Mouse (Mus musculus) urinary bladder, adult 18-20 months (tissue): ENCODE measurements at regions not wholly inside any gene's neighbourhood (a gene's known extent, or its start where the extent isn't known, plus 50 kb on each side); places are given as distances from the start of the nearest gene placed in this dataset.
A peak's percentile ranks its signal among the peaks of the same experiment; 100 is the strongest.

Experiments
- DNase-seq, 2 experiments: peaks; one replicate each; pipeline ENCODE4 v3.0.0; 2022; ENCODE audit warnings: low spot score in 2 of 2, mixed read lengths in 2 of 2

GRCm38 (mm10) chr15:8582676-8583075, 62.9 kb upstream of the Gm2310 start:
- DNase-seq = no peak

GRCm38 (mm10) chr15:8581146-8581913, 61.6 kb upstream of the Gm2310 start:
- no peak for DNase-seq

- no peak for DNase-seq
These were observed 60.3 kb upstream of the Gm2310 start for GRCm38 (mm10) chr15:8580077-8580476.

GRCm38 (mm10) chr15:8577480-8577881, 57.7 kb upstream of the Gm2310 start:
- peak in 1 of 2 experiments; percentile 9 for DNase-seq

GRCm38 (mm10) chr15:8576975-8577374, 57.2 kb upstream of the Gm2310 start:
- DNase-seq = no peak

GRCm38 (mm10) chr15:8569617-8570016, 49.9 kb upstream of the Gm2310 start:
- DNase-seq = no peak
